Mouse (Mus musculus) telencephalon, adult 2 months (tissue): Measurements from ENCODE around the gene Fstl3.

Experiments used
- DNase-seq: peaks from one replicate; pipeline ENCODE4 v3.0.0-alpha.2; 2011; ENCODE audit warnings: low read depth, low spot score

Fstl3 gene

GRCm38 (mm10) chr10:79808728-79809127 is 31.7 kb downstream of the Fstl3 start:
- no peak for DNase-seq

- DNase-seq: no peak
These were observed 34.9 kb downstream of the Fstl3 start for GRCm38 (mm10) chr10:79811736-79812637.

- DNase-seq: no peak
These were observed 37.3 kb downstream of the Fstl3 start for GRCm38 (mm10) chr10:79814271-79814842.

GRCm38 (mm10) chr10:79815671-79816494 is 38.8 kb downstream of the Fstl3 start:
- DNase-seq: no peak

GRCm38 (mm10) chr10:79817111-79817510 is 40.0 kb downstream of the Fstl3 start:
- no peak for DNase-seq

- DNase-seq: no peak
These were observed 41.2 kb downstream of the Fstl3 start for GRCm38 (mm10) chr10:79818225-79818624.

GRCm38 (mm10) chr10:79819606-79820005 is 42.5 kb downstream of the Fstl3 start:
- DNase-seq: no peak

GRCm38 (mm10) chr10:79820277-79820676 is 43.2 kb downstream of the Fstl3 start:
- no peak for DNase-seq

- no peak for DNase-seq
These were observed 43.7 kb downstream of the Fstl3 start, which contains the start of gene Misp for GRCm38 (mm10) chr10:79820782-79821181. Gene Misp, plus strand, starts transcription at chr10:79820989.

GRCm38 (mm10) chr10:79821731-79822130 is 44.7 kb downstream of the Fstl3 start:
- no peak for DNase-seq

- DNase-seq: no peak
These were observed 45.3 kb downstream of the Fstl3 start for GRCm38 (mm10) chr10:79822372-79822771.

GRCm38 (mm10) chr10:79823011-79823410 is 45.9 kb downstream of the Fstl3 start:
- no peak for DNase-seq

GRCm38 (mm10) chr10:79824413-79824812 is 47.3 kb downstream of the Fstl3 start:
- no peak for DNase-seq

- no peak for DNase-seq
These were observed 54.5 kb downstream of the Fstl3 start for GRCm38 (mm10) chr10:79831583-79831982.
